ENCODE assay signal across 27 mouse cellular contexts in the genomic region with DNA sequence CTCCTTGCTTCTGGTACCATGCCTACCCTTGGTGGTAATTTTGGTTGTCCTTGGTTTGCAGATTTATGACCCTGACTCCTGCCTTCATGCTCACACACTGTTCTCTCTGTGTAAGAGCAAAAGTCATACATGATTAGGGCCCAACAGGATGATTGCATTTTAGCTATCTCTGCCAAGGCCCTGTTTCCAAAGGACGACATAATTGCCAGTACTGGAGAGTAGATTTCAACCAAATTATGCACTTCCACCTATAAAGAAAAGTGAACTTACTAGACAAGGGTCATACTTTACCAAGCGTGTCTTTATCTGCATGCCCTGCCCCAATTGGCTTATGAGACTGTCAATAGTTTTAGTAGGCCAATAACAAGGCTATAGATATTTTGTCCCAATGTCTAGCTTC. TPM values are rescaled to one million over a fixed set of nuclear protein-coding genes. Genes with fewer than 3 reads are reported as not detected.
DNase-seq lines count a peak whose midpoint lies in the region; ATAC-seq lines count a peak whose summit lies in the region.
"Had no signal": no experiment of that assay in that cellular context is flagged by ENCODE, and none has a peak within 500 bp of the region (broad histone marks: within the 10 kb centered on the region; RNA-seq: fewer than 3 reads in every experiment).

No protein-coding gene starts in this region.

- H3K27me3 ChIP-seq in heart, embryonic 13.5 days (replicated peaks), result no peaks in the 10 kb centered on the region
- H3K27me3 ChIP-seq: CH12.LX; embryonic facial prominence, embryonic 13.5 days; embryonic facial prominence, embryonic 15.5 days; forebrain, embryonic 12.5 days had no signal

- H3K36me3 ChIP-seq in heart, embryonic 13.5 days, result no peaks in the 10 kb centered on the region
- H3K36me3 ChIP-seq: embryonic facial prominence, embryonic 13.5 days; embryonic facial prominence, embryonic 15.5 days; forebrain, embryonic 10.5 days; forebrain, embryonic 12.5 days; G1E had no signal

- DNase-seq in heart, adult 11 months, result peak; percentile 49
- DNase-seq in heart, postnatal 14 days, result no peak
- DNase-seq in heart, postnatal 36 days, result no peak
- DNase-seq in adipocyte (ENCODE audit: low spot score), result peak; percentile 77
- DNase-seq: adrenal gland, postnatal 25 days; B cell, adult 2 months; cerebellum, adult 11 months; cerebellum, adult 18-20 months; cerebellum, adult 8-10 months; cerebellum, adult 9-11 months; cerebellum, postnatal 14 days; cerebellum, postnatal 36 days; embryo, embryonic 11 days had no signal

- H3K27ac ChIP-seq in heart, embryonic 13.5 days (replicated peaks), result peak overlapping the region; percentile 48
- H3K27ac ChIP-seq: embryonic facial prominence, embryonic 13.5 days; embryonic facial prominence, embryonic 15.5 days; forebrain, embryonic 10.5 days; forebrain, embryonic 12.5 days had no signal

- no peak overlapping the region for H3K9ac ChIP-seq in heart, embryonic 13.5 days
- H3K9ac ChIP-seq: embryonic facial prominence, embryonic 13.5 days; embryonic facial prominence, embryonic 15.5 days; forebrain, embryonic 12.5 days had no signal

- no peak overlapping the region for H3K4me3 ChIP-seq in heart, embryonic 13.5 days
- H3K4me3 ChIP-seq: embryonic facial prominence, embryonic 13.5 days; embryonic facial prominence, embryonic 15.5 days; erythroblast, embryonic 14.5 days; forebrain, embryonic 10.5 days; forebrain, embryonic 12.5 days had no signal

- no peak for ATAC-seq in heart, embryonic 13.5 days (ENCODE audit: extremely low read depth, insufficient number of reproducible peaks, low FRiP score, low TSS enrichment)
- ATAC-seq: activated CD4-positive, CD25-positive, alpha-beta regulatory T cell, adult 4 months; CD4-positive, CD25-positive, alpha-beta regulatory T cell, adult 4 months; forebrain, embryonic 14.5 days; forebrain, embryonic 16.5 days; Patski had no signal

- intact Hi-C loops in heart, postnatal 14 days (cut with DNase I), result no loop called here
- intact Hi-C loops in heart, postnatal 36 days (cut with DNase I), result no loop called here

- no peaks in the 10 kb centered on the region for H3K9me3 ChIP-seq in heart, embryonic 13.5 days
- H3K9me3 ChIP-seq: embryonic facial prominence, embryonic 13.5 days; embryonic facial prominence, embryonic 15.5 days; forebrain, embryonic 10.5 days; forebrain, embryonic 12.5 days; G1E had no signal

- peaks cover 4% of the 10 kb centered on the region; the same call in 1 of the 2 replicates for H3K4me1 ChIP-seq in heart, embryonic 13.5 days
- H3K4me1 ChIP-seq: forebrain, embryonic 10.5 days; forebrain, embryonic 12.5 days had no signal

- H3K4me2 ChIP-seq in heart, embryonic 13.5 days, result no peak overlapping the region
- H3K4me2 ChIP-seq: embryonic facial prominence, embryonic 13.5 days; embryonic facial prominence, embryonic 15.5 days; forebrain, embryonic 12.5 days had no signal

- WGBS in heart, embryonic 13.5 days, result 81% methylated on average over 2 of the region's 2 CpGs

RNA-seq across cellular contexts. Expression of gene Gm9833, which starts 9.8 kb away (rescaled TPM):
- 1 to 10 TPM; 2.0 to 2.3 TPM for total RNA-seq in heart, postnatal 14 days (2021)
- polyA plus RNA-seq in heart, embryonic 13.5 days (2015; fragmentation: Nextera tagmentation; extraction: Ambion mirVana), result 1.9 and 2.0 TPM in 2 replicates
- 1 to 10 TPM in 1 of 2 experiments, under 1 TPM in 1; 0.41 to 1.1 TPM for total RNA-seq in heart, postnatal 36 days (2021)
- total RNA-seq: CH12.LX had no signal
- polyA plus RNA-seq: adrenal gland, adult 2 months had no signal

Comparison
In these comparisons a context has a peak if more than half of its experiments do, and no peak if none do; other contexts are left out.
1. DNase-seq: peak in heart, adult 11 months (single experiment) and adipocyte (single experiment); none in heart, postnatal 14 days (0 of 2) and heart, postnatal 36 days (0 of 2).